Mouse (Mus musculus): Measurements from ENCODE around the gene Rimbp2. TPM values are rescaled to one million over a fixed set of nuclear protein-coding genes. Genes with fewer than 3 reads are reported as not detected.

Rimbp2 gene
- polyA plus RNA-seq, 1 experiment: 116 TPM

- H3K4me3 ChIP-seq (ENCODE audit: insufficient read depth, low read length): no peak overlapping the region
- H3K4me1 ChIP-seq (ENCODE audit: control insufficient read depth, insufficient read depth, low read length): peaks cover 6% of the 10 kb centered on the region; the same call in 1 of the 2 replicates
- TF ChIP-seq POLR2A (IDR thresholded peaks at IDR 0.05; ENCODE audit: extremely low read depth, insufficient read depth, low read length) (no peak), CTCF (IDR thresholded peaks at IDR 0.05; ENCODE audit: extremely low read depth, insufficient read depth, low read length) (no peak)
- H3K27ac ChIP-seq (ENCODE audit: insufficient read depth, low read length): no peak overlapping the region
Measured at GRCm38 (mm10) chr5:128899971-128900370, 53.3 kb downstream of the Rimbp2 start.

DNA sequence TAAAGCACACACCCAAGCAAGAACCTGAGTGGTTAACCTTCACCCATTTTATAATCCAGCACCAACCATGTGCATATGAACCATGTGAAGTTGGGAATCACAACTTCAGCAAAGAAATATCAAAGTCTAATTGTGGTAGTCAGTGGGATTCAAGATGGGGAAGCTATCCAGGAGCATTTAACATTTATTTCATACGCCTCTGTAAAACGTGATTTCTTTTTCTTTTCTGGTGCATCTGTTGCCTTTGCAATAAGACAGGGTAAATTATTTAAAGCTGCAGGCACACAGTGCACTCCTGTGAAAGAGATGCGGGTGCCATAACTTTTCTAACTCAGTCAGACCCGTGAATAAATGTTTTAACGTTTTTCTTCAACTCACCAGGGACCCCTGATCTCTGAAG is 58.4 kb downstream of the Rimbp2 start:
- Histone ChIP-seq H3K4me1 (ENCODE audit: control insufficient read depth, insufficient read depth, low read length) (no peaks in the 10 kb centered on the region; the same call in 1 of the 2 replicates), H3K27ac (ENCODE audit: insufficient read depth, low read length) (no peak overlapping the region), H3K4me3 (ENCODE audit: insufficient read depth, low read length) (no peak overlapping the region)
- TF ChIP-seq CTCF (IDR thresholded peaks at IDR 0.05; ENCODE audit: extremely low read depth, insufficient read depth, low read length) (no peak), POLR2A (IDR thresholded peaks at IDR 0.05; ENCODE audit: extremely low read depth, insufficient read depth, low read length) (no peak)

- Histone ChIP-seq H3K4me3 (ENCODE audit: insufficient read depth, low read length) (no peak overlapping the region), H3K27ac (ENCODE audit: insufficient read depth, low read length) (no peak overlapping the region), H3K4me1 (ENCODE audit: control insufficient read depth, insufficient read depth, low read length) (no peaks in the 10 kb centered on the region; the same call in none of the 2 replicates)
- TF ChIP-seq CTCF (IDR thresholded peaks at IDR 0.05; ENCODE audit: extremely low read depth, insufficient read depth, low read length): no peak
- no peak for TF ChIP-seq POLR2A (IDR thresholded peaks at IDR 0.05; ENCODE audit: extremely low read depth, insufficient read depth, low read length)
Measured at GRCm38 (mm10) chr5:128887546-128887945, 65.7 kb downstream of the Rimbp2 start.

- H3K4me3 ChIP-seq (ENCODE audit: insufficient read depth, low read length): no peak overlapping the region
- no peaks in the 10 kb centered on the region; the same call in none of the 2 replicates for H3K4me1 ChIP-seq (ENCODE audit: control insufficient read depth, insufficient read depth, low read length)
- no peak for TF ChIP-seq CTCF (IDR thresholded peaks at IDR 0.05; ENCODE audit: extremely low read depth, insufficient read depth, low read length)
- no peak for TF ChIP-seq POLR2A (IDR thresholded peaks at IDR 0.05; ENCODE audit: extremely low read depth, insufficient read depth, low read length)
- H3K27ac ChIP-seq (ENCODE audit: insufficient read depth, low read length): no peak overlapping the region
Measured at GRCm38 (mm10) chr5:128884320-128884719, 69.0 kb downstream of the Rimbp2 start.

- TF ChIP-seq POLR2A (IDR thresholded peaks at IDR 0.05; ENCODE audit: extremely low read depth, insufficient read depth, low read length) (no peak), CTCF (IDR thresholded peaks at IDR 0.05; ENCODE audit: extremely low read depth, insufficient read depth, low read length) (no peak)
- Histone ChIP-seq H3K4me1 (ENCODE audit: control insufficient read depth, insufficient read depth, low read length) (peaks cover 5% of the 10 kb centered on the region), H3K27ac (ENCODE audit: insufficient read depth, low read length) (no peak overlapping the region), H3K4me3 (ENCODE audit: insufficient read depth, low read length) (no peak overlapping the region)
Measured at GRCm38 (mm10) chr5:128879092-128879491, 74.2 kb downstream of the Rimbp2 start.

DNA sequence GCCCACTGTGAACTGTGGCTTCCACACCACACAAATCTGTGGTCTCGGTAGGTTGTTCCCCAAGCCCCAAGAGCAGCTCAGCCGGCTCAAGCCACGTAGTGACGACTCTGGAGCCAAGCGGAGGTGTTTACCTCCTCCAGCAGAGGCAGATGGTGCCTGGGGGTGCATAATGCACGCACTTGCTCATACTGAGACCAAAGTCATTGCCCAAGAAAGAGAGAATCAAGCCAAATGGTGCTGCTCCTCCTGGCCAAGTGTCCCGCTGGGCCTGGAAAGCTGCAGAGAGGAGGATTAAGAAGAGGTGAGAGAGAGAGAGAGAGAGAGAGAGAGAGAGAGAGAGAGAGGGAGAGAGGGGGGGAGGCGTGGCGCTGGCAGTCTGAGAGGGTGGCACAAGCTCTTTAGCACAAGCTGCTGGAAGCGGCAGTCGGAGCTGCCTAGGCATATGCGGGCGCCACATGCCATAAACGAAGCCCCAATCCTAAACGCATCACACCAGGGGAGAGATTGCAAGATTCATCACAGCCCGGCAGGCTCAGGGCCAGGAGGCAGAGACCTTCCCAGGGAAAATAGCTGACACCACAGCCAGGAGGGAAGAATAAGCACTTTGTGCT is 75.8 kb downstream of the Rimbp2 start:
- H3K4me1 ChIP-seq (ENCODE audit: control insufficient read depth, insufficient read depth, low read length): peaks cover 5% of the 10 kb centered on the region
- TF ChIP-seq POLR2A (IDR thresholded peaks at IDR 0.05; ENCODE audit: extremely low read depth, insufficient read depth, low read length) (no peak), CTCF (IDR thresholded peaks at IDR 0.05; ENCODE audit: extremely low read depth, insufficient read depth, low read length) (no peak)
- H3K4me3 ChIP-seq (ENCODE audit: insufficient read depth, low read length): no peak overlapping the region
- no peak overlapping the region for H3K27ac ChIP-seq (ENCODE audit: insufficient read depth, low read length)

DNA sequence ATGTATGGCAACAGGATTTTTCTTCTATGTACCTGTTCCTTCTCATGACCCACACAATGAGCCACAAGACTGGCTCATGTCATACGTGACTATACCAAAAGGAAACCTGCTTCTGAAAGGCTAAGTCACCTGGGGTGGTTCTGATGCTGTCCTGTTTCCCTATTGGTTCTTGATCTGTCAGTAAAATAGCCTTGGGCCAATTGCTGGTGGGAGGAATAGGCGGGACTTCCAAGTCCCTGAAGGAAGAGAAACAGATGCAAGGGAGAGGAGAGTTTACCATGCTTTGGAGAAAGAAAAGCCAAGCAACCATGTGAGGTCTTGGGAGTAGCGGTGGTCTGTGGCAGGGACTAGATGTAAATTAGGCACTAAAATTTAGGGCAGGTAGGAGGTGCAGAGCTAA is 81.6 kb downstream of the Rimbp2 start:
- no peak overlapping the region for H3K27ac ChIP-seq (ENCODE audit: insufficient read depth, low read length)
- peaks cover 9% of the 10 kb centered on the region for H3K4me1 ChIP-seq (ENCODE audit: control insufficient read depth, insufficient read depth, low read length)
- TF ChIP-seq POLR2A (IDR thresholded peaks at IDR 0.05; ENCODE audit: extremely low read depth, insufficient read depth, low read length): no peak
- no peak for TF ChIP-seq CTCF (IDR thresholded peaks at IDR 0.05; ENCODE audit: extremely low read depth, insufficient read depth, low read length)
- no peak overlapping the region for H3K4me3 ChIP-seq (ENCODE audit: insufficient read depth, low read length)

GRCm38 (mm10) chr5:128866811-128867210 is 86.5 kb downstream of the Rimbp2 start:
- Histone ChIP-seq H3K27ac (ENCODE audit: insufficient read depth, low read length) (no peak overlapping the region), H3K4me3 (ENCODE audit: insufficient read depth, low read length) (no peak overlapping the region), H3K4me1 (ENCODE audit: control insufficient read depth, insufficient read depth, low read length) (peaks cover 14% of the 10 kb centered on the region)
- TF ChIP-seq CTCF (IDR thresholded peaks at IDR 0.05; ENCODE audit: extremely low read depth, insufficient read depth, low read length) (no peak), POLR2A (IDR thresholded peaks at IDR 0.05; ENCODE audit: extremely low read depth, insufficient read depth, low read length) (no peak)

DNA sequence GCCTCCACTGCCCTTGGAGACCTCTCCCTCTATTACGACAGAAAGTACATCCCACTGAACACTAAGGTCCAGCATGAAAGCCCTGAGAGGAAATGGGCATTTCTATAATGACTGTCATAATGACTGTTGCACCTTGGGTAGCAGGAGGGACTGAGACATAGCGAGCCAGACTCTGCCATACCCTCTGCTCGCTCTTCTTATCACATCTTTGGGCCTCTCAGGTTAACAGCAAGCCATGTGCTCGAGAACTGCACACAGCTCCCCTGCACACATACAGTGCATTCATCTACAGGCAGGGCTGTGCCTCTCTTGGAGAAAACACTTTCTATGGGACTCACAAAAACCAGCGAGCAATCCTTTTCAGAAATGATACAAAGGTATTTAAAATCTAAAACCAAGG is 87.0 kb downstream of the Rimbp2 start:
- Histone ChIP-seq H3K27ac (ENCODE audit: insufficient read depth, low read length) (no peak overlapping the region), H3K4me3 (ENCODE audit: insufficient read depth, low read length) (no peak overlapping the region), H3K4me1 (ENCODE audit: control insufficient read depth, insufficient read depth, low read length) (peaks cover 14% of the 10 kb centered on the region)
- TF ChIP-seq CTCF (IDR thresholded peaks at IDR 0.05; ENCODE audit: extremely low read depth, insufficient read depth, low read length) (no peak), POLR2A (IDR thresholded peaks at IDR 0.05; ENCODE audit: extremely low read depth, insufficient read depth, low read length) (no peak)

DNA sequence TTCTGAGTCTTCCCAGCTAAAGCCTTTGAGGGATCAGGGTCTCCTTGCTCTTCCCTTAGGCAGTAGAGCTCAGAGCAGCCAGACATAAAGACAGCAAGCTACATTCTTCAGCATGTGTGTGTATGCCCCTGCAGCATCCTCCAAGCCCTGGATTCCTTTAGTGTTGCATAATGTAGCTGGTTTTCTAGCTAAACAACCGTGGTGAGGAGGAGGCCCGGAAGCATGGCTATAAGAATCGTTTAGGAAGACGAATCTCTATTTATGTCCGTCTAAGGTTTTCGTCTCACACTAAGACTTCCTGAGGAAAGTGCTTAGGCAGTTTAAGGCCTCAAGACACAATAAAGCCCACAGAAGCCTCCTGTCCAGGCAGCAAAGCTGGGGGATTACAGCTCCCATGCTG is 89.8 kb downstream of the Rimbp2 start:
- Histone ChIP-seq H3K4me3 (ENCODE audit: insufficient read depth, low read length) (no peak overlapping the region), H3K27ac (ENCODE audit: insufficient read depth, low read length) (peak overlapping the region; percentile 64; the same call in 1 of the 2 replicates), H3K4me1 (ENCODE audit: control insufficient read depth, insufficient read depth, low read length) (peaks cover 16% of the 10 kb centered on the region)
- TF ChIP-seq POLR2A (IDR thresholded peaks at IDR 0.05; ENCODE audit: extremely low read depth, insufficient read depth, low read length) (no peak), CTCF (IDR thresholded peaks at IDR 0.05; ENCODE audit: extremely low read depth, insufficient read depth, low read length) (no peak)
